Mouse (Mus musculus) embryonic fibroblast, embryonic 13.5 days (primary cell): ENCODE measurements around the gene Fkbp2. TPM values are rescaled to one million over a fixed set of nuclear protein-coding genes. Genes with fewer than 3 reads are reported as not detected.

ENCODE experiments used
- H3K27ac ChIP-seq: 2 replicates; pipeline ENCODE4 v1.5.1; 2012; ENCODE audit warnings: low read length, control low read depth, inconsistent platforms; ENCODE audit not compliant: insufficient read depth
- H3K4me1 ChIP-seq: 2 replicates; pipeline ENCODE4 v1.6.1; 2011; ENCODE audit warnings: low read length; ENCODE audit not compliant: control insufficient read depth, insufficient read depth
- H3K4me3 ChIP-seq: 2 replicates; pipeline ENCODE4 v1.5.1; 2011; ENCODE audit warnings: mild to moderate bottlenecking, control low read depth, low read length; ENCODE audit not compliant: insufficient read depth
- CTCF ChIP-seq: IDR thresholded peaks from 2 replicates; pipeline ENCODE4 v1.5.1; 2011; ENCODE audit warnings: mild to moderate bottlenecking, control low read depth, low read length, moderate library complexity, borderline replicate concordance; ENCODE audit not compliant: insufficient read depth
- POLR2A ChIP-seq: IDR thresholded peaks from 2 replicates; pipeline ENCODE4 v1.6.1; 2011; ENCODE audit warnings: low read depth, mild to moderate bottlenecking, control low read depth, low read length, moderate library complexity
- polyA plus RNA-seq: library from polyadenylated mRNA; stranded (reverse); fragments of >200 nt; gene quantifications from 2 replicates; pipeline ENCODE4 v1.2.4, GENCODE M21; 2011; ENCODE audit warnings: low read depth; ENCODE audit not compliant: missing spikeins, insufficient read length

The Fkbp2 gene
- polyA plus RNA-seq, 1 experiment = 37.0 TPM

- H3K4me1 ChIP-seq = peaks cover 9% of the 10 kb centered on the region
- H3K4me3 ChIP-seq = peak overlapping the region; percentile 44
- peak overlapping the region; percentile 21 for H3K27ac ChIP-seq
- peak; percentile 22; the same call in 1 of the 2 replicates for TF ChIP-seq POLR2A
- no peak for TF ChIP-seq CTCF
Observed at GRCm38 (mm10) chr19:6979001-6979479, 1.3 kb downstream of the Fkbp2 start.

- no peak for TF ChIP-seq CTCF
- no peak for TF ChIP-seq POLR2A
- peaks cover 9% of the 10 kb centered on the region for H3K4me1 ChIP-seq
- peak overlapping the region; percentile 44 for H3K4me3 ChIP-seq
- 0 out of 2 replicates have a peak overlapping the region, but pooled peaks have one; percentile 10 for H3K27ac ChIP-seq
Observed at GRCm38 (mm10) chr19:6978639-6978974, 1.7 kb downstream of the Fkbp2 start.

- H3K27ac ChIP-seq = no peak overlapping the region
- TF ChIP-seq CTCF (no peak), POLR2A (no peak)
- H3K4me3 ChIP-seq = no peak overlapping the region
- peaks cover 9% of the 10 kb centered on the region for H3K4me1 ChIP-seq
Observed at GRCm38 (mm10) chr19:6977759-6978638, 2.3 kb downstream of the Fkbp2 start.

- peaks cover 15% of the 10 kb centered on the region for H3K4me1 ChIP-seq
Observed at GRCm38 (mm10) chr19:6975537-6976521, 4.5 kb downstream of the Fkbp2 start, which contains the start of gene Plcb3. Plcb3 (minus strand) TSS chr19:6976470.

GRCm38 (mm10) chr19:6974211-6975205 is 5.8 kb downstream of the Fkbp2 start, which contains the start of gene Ppp1r14b:
Ppp1r14b (plus strand) TSS chr19:6974968.
- peak within 1 kb of the TSS; percentile 98 for H3K4me3 ChIP-seq
- TF ChIP-seq POLR2A (peak; percentile 92), CTCF (no peak)
- H3K4me1 ChIP-seq = peaks cover 15% of the 10 kb centered on the region
- peak within 1 kb of the TSS; percentile 89 for H3K27ac ChIP-seq

More at GRCm38 (mm10) chr19:6975537-6976521, 4.5 kb downstream of the Fkbp2 start, which contains the start of gene Plcb3:
- Histone ChIP-seq H3K4me3 (peak within 1 kb of the TSS; percentile 98), H3K27ac (peak within 1 kb of the TSS; percentile 84)
- TF ChIP-seq CTCF (no peak), POLR2A (peak; percentile 41; the same call in 1 of the 2 replicates)

GRCm38 (mm10) chr19:6973581-6974190 is 6.6 kb downstream of the Fkbp2 start:
- Histone ChIP-seq H3K4me1 (peaks cover 12% of the 10 kb centered on the region; the same call in 1 of the 2 replicates), H3K27ac (peak overlapping the region; percentile 61; the same call in 1 of the 2 replicates), H3K4me3 (peak overlapping the region; percentile 41)
- no peak for TF ChIP-seq POLR2A
- no peak for TF ChIP-seq CTCF

- TF ChIP-seq CTCF (no peak), POLR2A (no peak)
- Histone ChIP-seq H3K4me1 (peaks cover 11% of the 10 kb centered on the region; the same call in 1 of the 2 replicates), H3K27ac (no peak overlapping the region), H3K4me3 (no peak overlapping the region)
Observed at GRCm38 (mm10) chr19:6972247-6972917, 7.9 kb downstream of the Fkbp2 start.
